Mouse (Mus musculus): ENCODE data around the gene Wdr77.

DNA sequence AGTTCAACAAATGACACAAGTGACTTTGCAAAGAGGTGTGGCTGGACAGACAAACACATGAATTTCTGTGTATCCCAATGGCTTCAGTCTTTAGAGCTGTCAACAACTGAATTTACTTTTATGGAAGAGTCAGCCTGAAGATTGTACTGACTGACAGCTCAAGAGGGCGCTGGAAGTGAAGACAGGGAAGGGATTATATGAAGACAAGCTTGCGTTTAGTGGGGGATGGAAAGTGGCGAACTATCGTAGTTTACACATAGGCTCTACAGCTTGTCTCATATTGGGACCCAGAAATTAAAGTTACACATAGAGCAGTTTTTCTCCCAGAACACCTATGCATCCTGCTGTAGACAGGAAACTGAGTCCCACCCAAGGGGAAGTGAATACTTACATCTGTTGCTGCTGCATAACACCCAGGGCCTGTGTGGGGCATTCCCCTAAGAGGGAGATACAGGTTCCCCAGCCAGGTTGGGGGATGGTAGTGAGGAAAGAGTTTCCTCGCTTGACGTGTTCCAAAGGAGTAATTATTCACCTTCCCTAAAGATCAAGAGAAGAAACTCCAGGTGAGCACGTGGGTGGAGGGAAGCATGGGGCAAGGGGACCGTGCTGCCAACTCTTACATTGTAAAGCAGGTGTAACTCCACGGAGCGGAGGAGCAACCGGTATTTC, 41.7 kb downstream of the Wdr77 start:
- TF ChIP-seq POLR2A (IDR thresholded peaks at IDR 0.05; ENCODE audit: low read depth, low read length): no peak
- no peak for TF ChIP-seq CTCF (IDR thresholded peaks at IDR 0.05; ENCODE audit: extremely low read depth, insufficient read depth, insufficient read length, insufficient replicate concordance)

Data from spleen, adult 2 months (tissue).